Mouse (Mus musculus): ENCODE results near the gene Hivep1.

The Hivep1 gene

DNA sequence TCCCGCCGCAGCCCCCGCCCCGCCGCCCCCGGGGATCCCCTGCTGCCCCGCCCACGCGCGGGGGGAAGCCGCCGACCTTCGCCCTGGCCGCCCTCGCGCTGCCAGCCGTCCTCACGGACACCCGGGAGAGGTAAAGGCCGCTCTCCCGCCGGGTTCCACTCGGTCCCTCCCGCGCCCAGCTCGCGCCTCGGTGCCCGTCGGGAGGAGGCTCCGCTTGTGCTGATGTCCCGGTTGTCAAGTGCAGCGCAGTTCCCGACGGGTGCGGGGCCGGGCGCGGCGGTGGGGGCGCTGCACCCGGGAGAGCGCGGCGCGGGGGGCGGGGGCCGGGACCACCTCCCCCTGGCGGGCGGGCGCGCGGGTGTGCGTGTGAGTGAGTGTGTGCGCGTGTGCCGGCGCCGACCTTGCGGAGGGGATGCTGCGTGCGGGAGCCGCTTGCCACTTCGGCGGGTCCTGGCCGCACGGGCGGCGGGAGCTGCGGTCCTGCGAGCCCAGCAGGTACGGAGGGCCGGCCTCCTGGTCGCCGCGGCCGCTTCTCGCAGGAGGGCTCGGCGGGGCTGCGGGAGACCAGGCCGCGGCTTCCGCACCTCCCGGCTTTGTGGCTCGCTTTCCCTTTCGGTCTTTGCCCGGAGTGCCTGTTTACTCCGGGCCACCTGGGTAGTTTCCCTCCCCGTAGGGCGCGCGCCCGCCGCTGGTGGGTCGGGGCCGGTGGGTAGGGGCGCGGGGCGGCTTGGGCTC is at the start of gene Hivep1:
TSS of gene Hivep1 (plus strand) at position 61 of the 735 bp plus-strand sequence.
- peak; percentile 70 to 76 for DNase-seq

DNA sequence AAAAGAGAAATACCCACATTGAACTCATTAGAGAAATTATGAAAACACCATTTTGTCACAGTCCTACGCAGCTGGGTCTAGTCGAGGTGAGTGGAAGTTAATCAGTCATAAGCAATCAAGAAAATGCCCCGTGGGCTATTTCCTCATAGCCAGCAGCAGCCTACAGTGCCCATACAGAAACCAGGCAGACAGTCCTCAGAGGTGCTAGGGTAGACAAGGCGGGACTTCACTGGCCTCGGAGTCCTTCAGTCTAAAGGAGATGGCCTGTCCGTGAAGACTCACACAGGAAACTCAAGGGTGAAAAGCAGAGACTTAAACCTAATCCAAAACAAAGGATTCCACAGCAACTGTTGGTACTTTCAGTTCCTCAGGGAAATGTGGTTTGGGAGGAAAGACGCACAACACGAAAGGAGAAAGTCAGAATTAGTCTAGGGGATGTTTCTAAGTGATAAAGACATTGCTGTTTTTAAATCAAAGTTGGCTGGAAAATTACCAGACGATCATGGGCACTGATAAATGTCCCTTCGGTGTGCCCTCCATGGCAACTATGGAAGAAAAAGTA is 36.3 kb upstream of the Hivep1 start:
- no peak for DNase-seq

DNA sequence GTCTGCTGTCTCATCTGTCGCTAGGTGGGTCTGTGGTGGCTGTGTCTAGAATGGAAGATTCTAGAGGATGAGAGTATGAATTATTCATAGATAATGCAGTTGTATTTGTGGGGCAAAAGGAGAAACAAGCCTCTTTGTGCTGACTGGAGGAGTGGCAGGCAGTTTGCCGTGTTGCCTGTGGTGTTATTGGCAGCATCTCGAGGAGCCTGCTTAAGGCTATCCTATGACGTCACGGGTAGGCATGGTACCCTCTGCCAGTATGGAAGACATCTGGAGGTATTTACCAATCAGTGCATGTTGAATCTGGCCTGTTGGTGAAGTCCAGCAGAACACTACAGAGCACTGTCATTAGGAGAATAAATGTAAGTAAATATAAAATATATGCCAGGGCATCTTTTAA is 35.6 kb upstream of the Hivep1 start:
- no peak for DNase-seq

DNA sequence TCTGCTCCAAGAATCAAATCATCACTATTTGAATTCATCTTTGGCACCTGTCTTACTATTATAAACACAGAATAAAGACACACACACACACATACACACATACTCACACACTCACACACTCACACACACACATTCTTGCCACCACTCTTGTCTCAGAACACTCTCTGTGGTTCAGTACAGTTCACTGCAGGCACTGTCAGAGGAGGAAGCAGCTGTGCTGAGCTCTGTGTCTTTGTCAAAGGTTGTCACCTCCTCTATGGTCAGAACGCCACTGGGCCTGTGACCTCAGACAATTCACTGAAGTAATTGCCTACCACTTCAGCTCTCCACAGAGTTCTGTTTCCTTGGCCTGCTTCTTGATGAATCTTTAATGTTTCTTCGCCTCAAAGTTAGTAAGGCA is 33.5 kb upstream of the Hivep1 start:
- no peak for DNase-seq

DNA sequence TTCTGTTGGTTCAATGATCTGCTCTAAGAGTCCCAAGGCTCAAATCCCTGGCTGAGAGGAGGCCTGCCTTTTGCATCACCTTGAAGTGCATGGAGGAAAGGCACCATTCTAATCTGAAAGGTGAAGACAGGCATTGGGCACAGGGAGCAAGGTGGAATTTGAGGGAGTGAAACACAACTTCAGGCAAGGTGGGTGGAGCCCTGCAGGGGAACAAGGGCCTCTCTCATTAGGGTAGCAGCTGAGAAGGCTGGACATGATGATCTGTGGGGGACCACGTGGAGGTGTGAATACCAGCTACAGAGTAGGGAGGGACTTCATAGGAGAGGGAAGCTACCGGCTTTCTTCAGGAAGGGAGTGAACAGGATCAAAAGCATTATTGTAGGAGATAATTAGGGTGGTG is 10.6 kb upstream of the Hivep1 start:
- no peak for DNase-seq

DNA sequence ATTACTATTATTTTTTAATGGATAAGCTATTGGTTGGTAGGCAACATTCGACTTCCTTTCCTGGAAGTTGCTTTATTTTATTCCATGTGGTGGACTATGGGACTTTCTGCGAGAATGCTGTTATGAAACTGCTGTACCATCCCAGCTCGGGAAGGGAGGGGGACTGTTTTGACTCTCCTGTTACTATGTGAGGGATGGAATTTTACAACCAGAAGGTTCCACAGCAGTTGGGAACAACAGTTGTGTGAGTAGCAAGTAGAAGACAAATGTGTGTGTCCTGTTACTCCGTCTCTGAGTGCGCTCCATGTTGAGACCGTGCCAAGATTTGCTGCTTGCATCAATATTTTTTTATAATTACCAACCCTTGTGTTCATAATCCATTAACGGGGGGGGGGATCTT is 8.4 kb upstream of the Hivep1 start:
- no peak for DNase-seq

DNA sequence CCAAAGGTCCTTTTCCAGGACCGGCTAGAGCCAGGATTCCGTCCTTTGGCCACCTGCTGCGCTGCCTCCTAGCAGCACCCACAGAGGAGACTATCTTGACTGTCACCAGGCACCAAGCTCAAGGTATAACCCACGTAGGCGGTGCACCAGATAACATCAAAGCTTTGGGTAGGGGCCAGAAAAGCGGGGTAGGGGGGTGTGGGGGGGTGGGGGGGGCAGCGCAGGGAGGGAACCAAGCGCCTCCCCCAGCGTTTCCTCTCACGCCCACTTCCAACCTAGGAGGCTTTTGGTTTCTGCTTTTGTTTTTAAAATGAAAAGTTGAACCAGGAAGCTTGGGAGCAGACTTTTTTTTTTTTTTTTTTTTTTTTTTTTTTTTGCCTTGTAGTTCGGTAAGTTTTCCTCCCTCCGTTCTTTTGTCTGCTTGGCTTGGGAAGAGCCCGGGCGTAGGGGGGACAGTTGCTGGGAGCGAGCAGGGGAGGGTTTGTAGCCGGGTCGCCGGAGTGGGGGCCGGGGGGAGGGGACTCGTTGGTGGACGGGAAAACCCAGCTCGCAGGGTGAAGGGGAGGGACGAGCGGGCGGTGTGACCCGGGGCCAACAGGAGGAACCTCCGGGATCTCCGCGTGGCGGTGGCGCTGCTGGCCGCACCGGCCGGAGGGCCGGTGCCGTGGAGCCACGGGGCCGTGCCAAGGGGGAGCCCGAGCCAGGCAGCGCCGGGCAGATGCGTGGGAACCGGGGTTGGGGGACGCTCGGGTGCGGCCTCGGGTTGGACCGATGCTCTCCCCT is 2.6 kb upstream of the Hivep1 start:
- peak; percentile 80 to 90 for DNase-seq

DNA sequence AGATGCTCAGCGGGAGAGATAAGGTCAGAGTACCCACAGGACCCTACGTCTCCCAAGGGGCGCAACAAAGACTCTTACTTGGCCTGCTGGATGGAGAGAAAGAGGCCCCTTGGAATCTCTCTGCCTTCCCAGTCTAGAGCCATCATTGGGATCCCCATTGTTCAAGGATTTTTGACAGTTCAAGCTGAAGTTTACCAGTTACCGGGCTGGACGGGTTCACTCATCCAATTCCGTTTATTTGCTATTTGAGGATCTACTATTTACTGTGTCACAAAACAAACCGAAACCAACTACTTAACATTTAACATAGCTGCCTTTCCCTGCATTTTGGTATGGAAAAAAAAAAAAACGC is 2.1 kb upstream of the Hivep1 start:
- DNase-seq: no peak

DNA sequence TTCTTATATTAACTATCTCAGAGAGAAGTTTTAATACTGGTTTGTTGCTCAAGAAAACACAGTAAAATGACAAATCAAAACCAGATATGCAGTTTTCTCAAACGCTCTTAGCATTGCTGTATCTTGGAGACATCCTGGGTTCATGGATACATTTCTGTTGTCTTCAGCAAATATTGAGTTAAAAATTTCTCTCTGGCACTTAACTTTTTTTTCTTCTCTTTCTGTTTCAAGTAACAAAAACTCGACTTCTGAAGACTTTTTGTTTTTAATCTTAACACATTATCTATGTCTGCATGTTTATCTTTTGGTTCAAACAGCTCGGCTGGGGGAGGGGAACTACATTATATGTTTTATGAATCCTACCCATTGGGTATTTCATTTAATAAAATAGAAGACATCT is 1.7 kb upstream of the Hivep1 start:
- no peak for DNase-seq

DNA sequence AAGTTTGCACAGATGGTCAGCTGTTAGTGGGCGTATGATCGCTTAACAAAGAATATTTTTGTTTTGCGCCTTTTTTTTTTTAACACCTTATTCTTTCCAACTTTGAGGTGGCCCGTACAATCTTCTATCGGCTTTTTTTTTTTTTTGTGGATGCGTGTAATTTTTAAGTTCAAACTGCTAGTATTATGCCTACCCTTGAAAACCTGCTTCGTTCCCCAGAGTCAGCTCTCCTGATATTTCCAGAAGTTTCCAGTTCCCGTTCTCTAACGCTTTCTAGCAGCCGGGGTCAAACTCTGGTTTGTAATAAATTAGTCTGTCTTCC is 980 bp upstream of the Hivep1 start:
- DNase-seq: no peak

DNA sequence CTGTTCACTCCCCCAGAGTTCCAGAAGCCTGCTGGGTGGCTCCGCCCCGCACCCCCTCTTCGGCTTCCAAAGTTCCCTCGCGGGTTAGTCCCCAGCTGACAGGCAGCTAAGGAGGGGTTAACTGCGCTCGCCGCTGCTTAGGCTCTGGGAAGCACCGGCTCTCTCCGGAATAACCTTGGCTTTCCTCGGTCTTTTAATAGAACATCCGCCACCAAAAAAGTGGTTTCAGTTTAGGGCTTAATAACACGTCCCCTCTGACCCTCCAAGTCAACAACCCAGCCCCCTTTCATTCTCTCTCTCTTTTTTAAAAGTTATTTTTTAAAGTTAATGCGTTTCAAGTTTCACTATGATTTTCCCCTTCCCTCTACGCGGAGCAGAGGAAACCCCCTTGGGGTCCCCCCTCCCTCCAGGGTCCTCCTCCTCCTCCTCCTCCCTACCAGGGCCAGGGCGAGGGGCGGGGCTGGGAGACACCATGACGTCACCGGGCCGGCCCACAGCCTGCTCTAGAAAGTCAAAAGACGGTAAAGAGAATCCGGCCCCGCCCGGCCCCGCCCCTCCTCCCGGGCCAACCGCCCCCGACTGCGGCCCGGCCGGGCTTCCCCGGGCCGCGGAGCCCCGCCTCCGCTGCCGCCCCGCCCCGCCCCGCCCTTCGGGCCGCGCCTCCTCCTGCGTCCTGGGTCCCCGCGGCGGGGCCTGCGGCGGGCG is 467 bp upstream of the Hivep1 start:
- peak; percentile 99 for DNase-seq

DNA sequence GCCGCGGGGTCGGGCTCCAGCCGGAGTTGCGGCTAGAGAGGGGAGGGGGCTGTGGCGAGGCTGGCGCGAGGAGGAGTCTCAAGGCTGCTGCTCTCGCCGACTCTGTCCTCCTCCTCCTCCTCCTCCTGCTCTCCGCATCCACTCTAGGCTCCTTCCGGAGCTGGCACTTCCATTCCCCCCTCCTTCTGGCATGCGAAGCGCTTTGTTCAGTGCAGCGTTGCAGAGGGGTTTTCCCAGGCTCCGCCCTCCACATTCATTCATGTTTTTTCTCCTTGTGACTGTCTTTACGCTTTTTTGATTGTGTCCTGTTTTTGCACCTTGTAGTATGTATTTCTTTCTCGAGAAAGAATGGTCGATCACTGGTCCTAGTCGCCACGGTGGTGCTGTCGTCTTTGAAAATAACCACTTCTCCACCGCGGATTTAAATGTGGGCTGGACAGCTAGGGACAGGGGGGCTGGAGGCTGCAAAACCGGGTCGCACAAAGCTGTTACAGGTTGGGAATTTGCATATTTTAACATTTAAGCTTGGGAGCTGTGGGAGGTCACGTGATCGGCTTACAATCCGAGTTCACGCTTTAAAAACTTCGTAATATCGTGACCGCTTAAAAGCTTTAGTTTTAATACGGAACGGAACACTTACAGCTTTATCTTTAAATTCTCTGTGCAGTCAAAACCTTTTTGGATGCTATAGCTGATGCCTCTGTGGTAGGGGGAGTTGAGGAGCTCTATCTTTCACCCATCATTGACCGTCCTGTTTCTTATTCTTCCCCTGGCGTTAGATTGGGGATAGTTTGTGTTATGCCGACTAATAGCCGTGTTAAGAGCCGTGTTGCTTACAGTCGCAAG is 1.1 kb downstream of the Hivep1 start:
- peak; percentile 79 to 84 for DNase-seq

DNA sequence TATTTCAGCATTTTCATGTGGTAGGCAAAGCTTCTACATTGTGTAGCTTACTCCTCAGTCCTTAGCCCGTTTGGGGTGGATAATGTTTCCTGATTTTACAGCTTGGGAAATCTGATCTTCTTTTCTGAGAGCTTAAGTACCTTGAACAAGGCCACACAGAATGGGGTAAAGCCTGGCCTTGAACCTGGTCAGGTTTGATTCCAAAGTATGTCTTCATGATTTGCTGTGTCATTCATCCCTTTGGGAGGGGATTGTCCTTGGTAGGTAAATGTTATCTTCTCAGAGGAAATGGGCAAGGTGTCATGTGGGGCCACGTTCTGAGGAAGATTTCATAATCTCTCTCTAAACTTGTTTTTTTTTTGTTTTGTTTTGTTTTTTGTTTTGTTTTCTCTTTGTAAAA is 1.8 kb downstream of the Hivep1 start:
- no peak for DNase-seq

DNA sequence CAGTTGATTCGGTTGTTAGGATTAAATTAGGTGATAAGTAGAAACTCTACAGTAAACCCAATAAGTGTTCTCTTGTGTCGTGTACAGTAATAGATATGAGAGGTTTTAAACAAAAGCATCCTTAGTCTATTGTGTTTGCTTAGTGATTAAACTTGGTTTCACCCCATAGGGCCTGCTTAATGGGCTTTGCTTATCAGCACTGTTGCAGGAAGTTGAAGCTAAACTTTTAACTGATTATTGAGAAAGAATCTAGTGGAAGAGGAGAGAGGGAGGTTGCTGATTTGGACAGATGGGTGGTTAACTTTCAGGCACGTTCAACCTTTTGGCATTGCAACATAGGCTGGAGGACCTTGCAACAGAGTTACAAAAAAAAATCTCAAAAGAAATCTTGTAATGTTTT is 2.3 kb downstream of the Hivep1 start:
- DNase-seq: no peak

DNA sequence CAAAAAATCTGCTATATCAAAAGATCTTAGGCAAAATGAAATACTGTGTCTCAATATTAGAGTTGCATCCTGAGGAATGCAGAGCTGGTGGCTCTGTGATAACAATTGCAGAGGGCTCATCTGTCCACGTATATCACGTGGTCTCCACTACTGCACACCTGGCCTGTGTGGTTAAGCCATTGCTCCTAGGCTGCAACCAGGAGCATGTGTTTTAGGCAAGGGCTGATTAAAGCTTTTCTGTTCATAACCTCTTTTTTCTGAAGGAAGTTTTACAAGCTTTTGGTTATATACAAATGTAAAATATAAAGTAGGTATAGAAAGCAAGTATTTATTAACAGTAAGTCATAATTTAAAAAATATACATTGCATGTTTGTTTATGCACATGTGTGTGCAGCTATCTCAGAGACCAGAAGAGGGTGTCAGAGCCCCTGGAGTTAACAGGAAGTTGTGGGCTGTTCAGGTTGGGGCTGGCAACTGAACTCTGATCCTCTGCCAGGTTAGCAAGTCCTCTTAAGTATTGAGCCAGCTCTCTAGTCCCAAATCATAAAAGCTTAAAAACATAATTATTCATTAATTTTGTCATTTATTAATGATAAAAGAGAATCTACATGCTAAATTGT is 5.0 kb downstream of the Hivep1 start:
- DNase-seq: no peak

DNA sequence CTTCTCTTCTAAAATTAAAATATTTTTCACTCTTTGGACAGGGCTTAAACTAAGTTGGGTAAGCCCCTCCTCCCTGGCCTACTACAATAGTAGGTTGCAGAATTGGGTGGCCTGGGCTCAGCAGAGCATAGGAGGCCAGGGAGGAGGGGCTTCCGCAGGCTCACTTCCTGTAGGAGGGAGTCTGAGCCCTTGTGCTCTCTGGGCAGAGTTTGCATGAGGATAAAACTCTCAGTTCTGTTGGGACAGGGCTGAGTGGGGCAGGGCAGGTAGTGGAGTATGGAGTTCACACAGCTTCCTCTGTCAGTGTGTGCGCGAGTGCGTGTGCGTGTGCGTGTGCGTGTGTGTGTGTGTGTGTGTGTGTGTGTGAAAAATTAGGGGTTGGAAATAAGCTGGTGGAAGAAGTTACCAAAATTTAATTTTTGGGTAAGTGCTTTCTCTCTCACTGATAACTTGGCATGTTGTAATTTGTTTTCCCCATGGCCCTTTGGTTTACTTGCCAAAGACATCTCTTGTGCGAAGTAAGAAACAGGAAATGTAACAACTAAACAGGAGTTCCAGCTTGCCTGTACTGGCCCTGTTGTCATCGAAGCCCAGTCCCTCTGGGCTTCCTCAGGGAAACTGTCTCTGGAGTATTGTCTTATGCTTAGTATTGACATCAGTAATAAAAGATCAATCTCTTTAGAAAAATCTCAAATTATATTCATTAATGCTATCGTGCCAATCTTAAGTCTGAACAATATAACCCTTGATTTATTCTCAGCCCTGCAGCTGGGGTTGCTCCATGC is 9.2 kb downstream of the Hivep1 start:
- DNase-seq: peak in 1 of 2 experiments; percentile 30

DNA sequence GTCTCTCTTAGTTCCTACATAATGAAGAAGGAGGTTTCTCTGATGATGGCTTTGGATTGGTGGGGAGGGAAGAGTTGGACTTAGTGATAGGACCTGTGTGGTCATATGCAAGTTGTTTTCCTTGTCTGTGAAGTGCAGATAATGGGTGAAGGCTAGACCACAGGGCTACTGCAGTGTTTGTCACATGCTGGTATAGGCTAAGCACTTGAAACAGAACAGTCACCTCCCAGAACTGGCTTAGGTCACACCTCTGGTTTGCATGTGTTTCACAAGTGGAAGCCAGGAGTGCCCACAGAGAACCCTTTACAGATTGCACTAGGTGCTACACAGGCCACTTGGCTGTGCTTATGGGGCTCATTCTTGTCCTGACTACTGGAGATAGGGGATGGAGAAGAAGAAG is 12.4 kb downstream of the Hivep1 start:
- peak in 1 of 2 experiments; percentile 47 for DNase-seq

DNA sequence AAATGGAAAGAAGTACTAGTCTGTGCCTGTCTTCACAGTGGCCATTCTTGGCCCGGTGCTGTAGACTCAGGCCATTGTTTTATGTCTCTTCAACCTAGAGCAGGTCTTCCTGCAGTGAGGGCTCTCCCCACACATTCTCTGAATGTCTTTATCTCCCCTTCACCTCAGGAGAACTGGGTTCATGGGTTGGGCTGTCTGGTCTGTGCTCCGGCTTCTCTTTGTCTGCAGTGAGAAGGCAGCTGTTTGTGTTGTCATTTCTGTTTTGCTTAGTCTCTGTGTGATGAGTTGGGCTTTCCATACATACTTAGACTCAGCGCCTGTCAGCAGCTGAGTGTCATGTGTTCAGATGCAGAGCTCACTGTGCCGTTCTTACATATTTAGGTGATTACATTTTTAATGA is 18.4 kb downstream of the Hivep1 start:
- no peak for DNase-seq

DNA sequence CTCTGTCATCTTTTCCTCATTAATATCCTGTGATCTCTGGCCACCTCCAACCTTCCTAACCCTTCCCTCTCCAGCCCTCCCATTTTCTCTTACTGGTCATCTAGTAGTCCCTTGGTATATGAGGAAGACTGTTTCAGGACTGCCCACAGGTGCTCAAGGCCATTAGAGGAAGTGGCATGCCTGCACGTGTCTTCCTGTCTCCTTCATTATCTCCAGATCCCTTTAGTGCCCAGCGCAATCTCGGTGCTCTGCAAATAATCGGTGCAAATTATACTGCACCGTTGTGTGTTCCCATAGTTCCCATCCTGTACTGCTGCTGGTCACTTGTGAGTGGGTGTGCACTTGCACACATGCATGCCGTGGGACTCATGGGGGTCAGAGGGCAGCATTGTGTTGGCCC is 19.2 kb downstream of the Hivep1 start:
- DNase-seq: no peak

DNA sequence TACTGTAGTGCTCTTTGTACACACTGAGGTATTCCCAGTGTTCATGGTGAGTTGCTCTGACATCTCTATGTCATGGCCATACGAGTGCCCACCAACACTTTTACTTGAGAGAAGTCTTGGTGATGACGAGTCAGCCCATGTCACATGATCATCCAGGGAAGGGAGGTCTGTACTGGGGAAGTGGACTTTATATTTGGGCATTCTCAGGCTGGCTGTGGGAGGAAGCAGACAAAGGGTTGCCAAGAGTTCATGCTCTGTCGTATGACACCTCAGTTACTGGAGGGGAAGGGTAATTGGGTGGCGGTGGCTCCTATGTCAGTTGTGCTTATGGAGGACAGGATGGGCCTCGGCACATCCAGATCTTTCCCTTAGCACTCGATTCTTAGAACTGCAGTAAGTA is 21.5 kb downstream of the Hivep1 start:
- DNase-seq: no peak

DNA sequence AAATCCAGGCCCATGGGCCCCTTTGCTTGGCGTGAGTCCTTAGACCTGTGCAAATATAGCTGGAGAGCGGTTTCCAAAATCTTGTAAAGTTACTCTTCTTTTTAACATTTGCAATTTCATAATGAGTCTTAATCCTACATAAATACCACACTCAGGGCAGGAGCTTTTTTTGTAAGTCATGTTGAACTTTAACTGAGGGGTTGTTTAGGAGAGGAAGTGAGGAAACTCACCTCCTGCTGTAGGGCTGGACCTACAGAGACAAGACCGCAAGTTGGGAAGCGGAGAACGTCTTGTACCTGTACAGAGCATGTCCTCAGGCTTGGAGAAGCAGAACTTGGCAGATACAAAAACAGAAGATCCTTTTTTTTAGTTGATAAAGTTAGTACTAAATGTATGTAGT is 23.7 kb downstream of the Hivep1 start:
- no peak for DNase-seq
